Mouse (Mus musculus) lung, postnatal 0 days (tissue): ENCODE data around the gene Htr2c.

Experiments used
- CTCF ChIP-seq: IDR thresholded peaks from 2 replicates; pipeline ENCODE4 v1.5.1; 2016; ENCODE audit warnings: antibody characterized with exemption, mild to moderate bottlenecking
- EP300 ChIP-seq: IDR thresholded peaks from 2 replicates; pipeline ENCODE4 v1.6.1; 2016; ENCODE audit warnings: antibody characterized with exemption, mild to moderate bottlenecking, control low read depth

GRCm38 (mm10) chrX:146958608-146959007 lies 3.7 kb upstream of the Htr2c start:
- TF ChIP-seq CTCF, result no peak
- no peak for TF ChIP-seq EP300
